Mouse (Mus musculus) erythroblast, embryonic 14.5 days (primary cell): ENCODE measurements around the gene Hnrnpf. TPM values are rescaled to one million over a fixed set of nuclear protein-coding genes. Genes with fewer than 3 reads are reported as not detected.

Experiments
- H3K27me3 ChIP-seq: 2 replicates; pipeline ENCODE4 v1.6.1; 2012; ENCODE audit warnings: inconsistent platforms; ENCODE audit not compliant: control insufficient read depth
- H3K36me3 ChIP-seq: 2 replicates; pipeline ENCODE4 v1.6.1; 2012; ENCODE audit warnings: mild to moderate bottlenecking, inconsistent platforms; ENCODE audit not compliant: control insufficient read depth
- H3K4me1 ChIP-seq: 2 replicates; pipeline ENCODE4 v1.6.1; 2012; ENCODE audit warnings: inconsistent platforms; ENCODE audit not compliant: control insufficient read depth
- H3K4me3 ChIP-seq: replicated peaks from 2 replicates; pipeline ENCODE3; 2012; ENCODE audit warnings: moderate library complexity, mild to moderate bottlenecking, inconsistent platforms
- H3K9me3 ChIP-seq: 2 replicates; pipeline ENCODE4 v1.6.1; 2012; ENCODE audit warnings: low read length, inconsistent platforms, mixed read lengths; ENCODE audit not compliant: control insufficient read depth
- GATA1 ChIP-seq: IDR thresholded peaks from 2 replicates; pipeline ENCODE4 v1.6.1; 2012; ENCODE audit warnings: low read length, inconsistent platforms, mixed read lengths
- TAL1 ChIP-seq: IDR thresholded peaks from 3 replicates; pipeline ENCODE4 v1.6.1; 2012; ENCODE audit warnings: low read length, inconsistent platforms, mixed read lengths
- polyA plus RNA-seq: library from polyadenylated mRNA; stranded (reverse); fragments of >175 nt; gene quantifications from 2 replicates; pipeline ENCODE4 v1.2.3, GENCODE M21; 2012

The Hnrnpf gene
- polyA plus RNA-seq, 1 experiment, result 14.1 TPM

- Histone ChIP-seq H3K4me3 (no peak overlapping the region), H3K9me3 (no peaks in the 10 kb centered on the region; the same call in 1 of the 2 replicates), H3K27me3 (no peaks in the 10 kb centered on the region), H3K36me3 (no peaks in the 10 kb centered on the region), H3K4me1 (peaks cover 4% of the 10 kb centered on the region)
- TF ChIP-seq GATA1, result no peak
- TF ChIP-seq TAL1, result no peak
Observed at GRCm38 (mm10) chr6:117952330-117952729, 52.2 kb downstream of the Hnrnpf start.

- H3K27me3 ChIP-seq, result no peaks in the 10 kb centered on the region
- H3K36me3 ChIP-seq, result no peaks in the 10 kb centered on the region
- no peak overlapping the region for H3K4me3 ChIP-seq
- H3K4me1 ChIP-seq, result peaks cover 4% of the 10 kb centered on the region
- H3K9me3 ChIP-seq, result no peaks in the 10 kb centered on the region; the same call in 1 of the 2 replicates
- TF ChIP-seq GATA1 (no peak), TAL1 (no peak)
Observed at GRCm38 (mm10) chr6:117956161-117956560, 56.0 kb downstream of the Hnrnpf start.

- Histone ChIP-seq H3K27me3 (no peaks in the 10 kb centered on the region), H3K4me3 (no peak overlapping the region), H3K9me3 (no peaks in the 10 kb centered on the region; the same call in 1 of the 2 replicates), H3K36me3 (no peaks in the 10 kb centered on the region), H3K4me1 (peaks cover 4% of the 10 kb centered on the region)
- TF ChIP-seq GATA1, result no peak
- no peak for TF ChIP-seq TAL1
Observed at GRCm38 (mm10) chr6:117956851-117957501, 56.9 kb downstream of the Hnrnpf start.

- no peak overlapping the region for H3K4me3 ChIP-seq
- peaks cover 3% of the 10 kb centered on the region; the same call in 1 of the 2 replicates for H3K9me3 ChIP-seq
Observed at GRCm38 (mm10) chr6:117963201-117963600, 63.1 kb downstream of the Hnrnpf start.

GRCm38 (mm10) chr6:117966729-117967128, 66.6 kb downstream of the Hnrnpf start:
- H3K27me3 ChIP-seq, result no peaks in the 10 kb centered on the region
- H3K9me3 ChIP-seq, result peaks cover 3% of the 10 kb centered on the region; the same call in 1 of the 2 replicates
- TF ChIP-seq TAL1 (no peak), GATA1 (no peak)
- no peaks in the 10 kb centered on the region for H3K36me3 ChIP-seq
- H3K4me1 ChIP-seq, result no peaks in the 10 kb centered on the region
- H3K4me3 ChIP-seq, result no peak overlapping the region

More at GRCm38 (mm10) chr6:117963201-117963600, 63.1 kb downstream of the Hnrnpf start:
- Histone ChIP-seq H3K36me3 (no peaks in the 10 kb centered on the region), H3K27me3 (no peaks in the 10 kb centered on the region), H3K4me1 (no peaks in the 10 kb centered on the region)
- TF ChIP-seq TAL1 (no peak), GATA1 (no peak)

Other genes starting within 250 kb of the Hnrnpf start
- 0.95 and 1.4 TPM in 2 replicates for gene Zfp637, start 59.1 kb upstream of the Hnrnpf start, polyA plus RNA-seq
- 0.03 and 0.04 TPM in 2 replicates for gene Zfp239, start 38.2 kb upstream of the Hnrnpf start, polyA plus RNA-seq
- gene Fxyd4, start 37.4 kb downstream of the Hnrnpf start, polyA plus RNA-seq, result not detected in 2 replicates
- not detected in 2 replicates for gene Rasgef1a, start 111.1 kb downstream of the Hnrnpf start, polyA plus RNA-seq
- 0.07 and 0.08 TPM in 2 replicates for gene Csgalnact2, start 238.8 kb downstream of the Hnrnpf start, polyA plus RNA-seq